Mouse (Mus musculus) monocyte, adult 5-6 weeks (primary cell): Measurements from ENCODE around the gene Rspo4. TPM values are rescaled to one million over a fixed set of nuclear protein-coding genes. Genes with fewer than 3 reads are reported as not detected.

Experiments used
- ATAC-seq: fragments of 153-309, 156-312 bp; replicated peaks from 2 replicates; pipeline ENCODE4 v1.8.0; 2017; ENCODE audit warnings: mild to moderate bottlenecking; ENCODE audit not compliant: low TSS enrichment, insufficient number of reproducible peaks, severe bottlenecking, poor library complexity, low FRiP score
- total RNA-seq: library from RNA; stranded (forward); fragments of 200-1000, 200-491, 200-594 nt; gene quantifications from 3 replicates; pipeline ENCODE4 v1.2.3, GENCODE M21; 2017

The Rspo4 gene
- total RNA-seq, 1 experiment from 2014 or later = not detected

GRCm38 (mm10) chr2:151909386-151909785 is 66.7 kb downstream of the Rspo4 start:
- no peak for ATAC-seq

- no peak for ATAC-seq
These were observed 67.8 kb downstream of the Rspo4 start for GRCm38 (mm10) chr2:151910498-151910897.

- ATAC-seq = no peak
These were observed 68.3 kb downstream of the Rspo4 start, which contains the start of gene Angpt4 for GRCm38 (mm10) chr2:151910919-151911500. Gene Angpt4, plus strand, starts transcription at chr2:151911210.

- no peak for ATAC-seq
These were observed 69.0 kb downstream of the Rspo4 start for GRCm38 (mm10) chr2:151911751-151912150.

- ATAC-seq = no peak
These were observed 71.4 kb downstream of the Rspo4 start for GRCm38 (mm10) chr2:151914120-151914519.

GRCm38 (mm10) chr2:151915111-151915510 is 72.4 kb downstream of the Rspo4 start:
- ATAC-seq = no peak

GRCm38 (mm10) chr2:151916061-151916831 is 73.5 kb downstream of the Rspo4 start:
- ATAC-seq = no peak

- ATAC-seq = no peak
These were observed 76.4 kb downstream of the Rspo4 start for GRCm38 (mm10) chr2:151919140-151919539.

GRCm38 (mm10) chr2:151921068-151921467 is 78.3 kb downstream of the Rspo4 start:
- ATAC-seq = no peak

GRCm38 (mm10) chr2:151921596-151921995 is 78.9 kb downstream of the Rspo4 start:
- no peak for ATAC-seq

Other genes starting within 250 kb of the Rspo4 start
- gene Snph, start 210.3 kb upstream of the Rspo4 start, total RNA-seq = not detected in 3 replicates
- gene Rad21l, start 174.4 kb upstream of the Rspo4 start, total RNA-seq = not detected in 3 replicates
- not detected in 3 replicates for gene Tmem74b, start 140.9 kb upstream of the Rspo4 start, total RNA-seq
- 9.7 to 13.1 TPM (median 10.2 TPM) in 3 replicates for gene Psmf1, start 98.7 kb upstream of the Rspo4 start, total RNA-seq
- gene Angpt4, start 68.3 kb downstream of the Rspo4 start, total RNA-seq = not detected in 3 replicates
- 0.64 to 5.5 TPM (median 3.1 TPM) in 3 replicates for gene Fam110a, start 137.3 kb downstream of the Rspo4 start, total RNA-seq
- gene Slc52a3, start 153.6 kb downstream of the Rspo4 start, total RNA-seq = 3.0 to 4.9 TPM (median 3.5 TPM) in 3 replicates
- not detected in 3 replicates for gene Scrt2, start 238.6 kb downstream of the Rspo4 start, total RNA-seq